Mouse (Mus musculus) liver, embryonic 15.5 days (tissue): ENCODE data around the gene Ccdc180. TPM values are rescaled to one million over a fixed set of nuclear protein-coding genes. Genes with fewer than 3 reads are reported as not detected.

Experiments used
- ATAC-seq: fragments of 200-750 bp; cut with Nextera tagmentation; 2 replicates; pipeline ENCODE4 v1.8.0; 2017; ENCODE audit warnings: moderate number of reproducible peaks, mild to moderate bottlenecking, moderate library complexity; ENCODE audit not compliant: insufficient read depth
- H3K27ac ChIP-seq: fragments of 300-500 bp; sonication (generic); replicated peaks from 2 replicates; pipeline ENCODE4 v1.5.1; 2015; ENCODE audit warnings: mild to moderate bottlenecking, inconsistent platforms
- H3K27me3 ChIP-seq: fragments of 300-500 bp; sonication (generic); 2 replicates; pipeline ENCODE4 v1.6.1; 2015; ENCODE audit warnings: mild to moderate bottlenecking, inconsistent platforms
- H3K36me3 ChIP-seq: fragments of 300-500 bp; sonication (generic); replicated peaks from 2 replicates; pipeline ENCODE4 v1.6.1; 2015; ENCODE audit warnings: moderate library complexity, mild to moderate bottlenecking, inconsistent platforms
- H3K4me1 ChIP-seq: fragments of 300-500 bp; sonication (generic); replicated peaks from 2 replicates; pipeline ENCODE4 v1.6.1; 2015; ENCODE audit warnings: inconsistent platforms
- H3K4me2 ChIP-seq: fragments of 300-500 bp; sonication (generic); 2 replicates; pipeline ENCODE4 v1.6.1; 2015; ENCODE audit warnings: moderate library complexity, mild to moderate bottlenecking, inconsistent platforms
- H3K4me3 ChIP-seq: fragments of 300-500 bp; sonication (generic); replicated peaks from 2 replicates; pipeline ENCODE4 v1.5.1; 2015; ENCODE audit warnings: mild to moderate bottlenecking, inconsistent platforms
- H3K9ac ChIP-seq: fragments of 300-500 bp; sonication (generic); 2 replicates; pipeline ENCODE4 v1.6.1; 2015; ENCODE audit warnings: moderate library complexity, mild to moderate bottlenecking, inconsistent platforms
- H3K9me3 ChIP-seq: fragments of 300-500 bp; sonication (generic); replicated peaks from 2 replicates; pipeline ENCODE4 v1.6.1; 2016; ENCODE audit warnings: inconsistent platforms
- WGBS: fragments of 180-500 bp; shearing (Covaris S2); methylation state at CpG from one replicate; pipeline ENCODE4 v1.1.7; 2015; ENCODE audit warnings: mixed read lengths; ENCODE audit not compliant: insufficient replicate concordance; 5-methylcytosine and 5-hydroxymethylcytosine counted together
- polyA plus RNA-seq: library from polyadenylated mRNA; unstranded; fragments of >200 nt; fragmentation: Nextera tagmentation; extraction: Ambion mirVana; gene quantifications from 2 replicates; pipeline ENCODE4 v1.2.1, GENCODE M21; 2015

Ccdc180 gene
- polyA plus RNA-seq, 1 experiment from 2014 or later, result 0.07 TPM

DNA sequence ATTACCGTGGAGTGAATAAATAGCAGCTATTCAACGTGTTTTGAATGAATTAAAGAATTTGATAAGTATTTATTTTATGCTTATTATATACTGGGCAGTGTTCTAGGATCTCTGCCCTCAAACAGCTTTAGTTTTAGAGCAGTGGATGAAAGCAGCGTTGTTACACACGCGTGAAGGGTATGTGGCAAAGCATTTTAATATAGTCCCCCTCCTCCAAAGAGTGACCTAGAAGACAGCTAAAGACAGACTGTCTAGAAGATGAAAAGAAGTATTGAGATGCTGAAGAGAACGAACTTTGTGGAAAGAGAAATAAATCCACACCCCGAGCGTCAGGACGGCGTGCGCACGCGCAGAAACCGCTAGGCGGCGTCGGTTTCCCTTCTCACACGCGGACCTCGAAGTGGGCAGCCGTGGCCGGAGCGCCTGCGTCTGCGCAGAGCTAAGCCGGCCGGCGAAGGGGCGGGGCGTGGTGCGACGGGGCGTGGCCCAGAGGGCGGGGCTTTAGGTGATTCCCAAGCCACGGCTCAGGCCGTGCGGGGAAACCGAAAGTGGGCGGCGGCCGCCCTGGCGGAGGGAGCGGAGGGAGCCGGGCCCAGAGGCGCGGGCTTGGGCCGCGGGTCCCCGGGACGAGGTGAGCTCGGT, 81.8 kb downstream of the Ccdc180 start:
- no peaks in the 10 kb centered on the region for H3K36me3 ChIP-seq
- peak; percentile 97 for ATAC-seq
- H3K4me3 ChIP-seq, result peak overlapping the region; percentile 86
- peak overlapping the region; percentile 59 for H3K27ac ChIP-seq
- H3K27me3 ChIP-seq, result peaks cover 51% of the 10 kb centered on the region
- H3K9ac ChIP-seq, result peak overlapping the region; percentile 76
- H3K4me2 ChIP-seq, result peak overlapping the region; percentile 99
- no peaks in the 10 kb centered on the region for H3K9me3 ChIP-seq
- peaks cover 29% of the 10 kb centered on the region for H3K4me1 ChIP-seq
- WGBS, result 2% methylated on average over 51 of the region's 51 CpGs

DNA sequence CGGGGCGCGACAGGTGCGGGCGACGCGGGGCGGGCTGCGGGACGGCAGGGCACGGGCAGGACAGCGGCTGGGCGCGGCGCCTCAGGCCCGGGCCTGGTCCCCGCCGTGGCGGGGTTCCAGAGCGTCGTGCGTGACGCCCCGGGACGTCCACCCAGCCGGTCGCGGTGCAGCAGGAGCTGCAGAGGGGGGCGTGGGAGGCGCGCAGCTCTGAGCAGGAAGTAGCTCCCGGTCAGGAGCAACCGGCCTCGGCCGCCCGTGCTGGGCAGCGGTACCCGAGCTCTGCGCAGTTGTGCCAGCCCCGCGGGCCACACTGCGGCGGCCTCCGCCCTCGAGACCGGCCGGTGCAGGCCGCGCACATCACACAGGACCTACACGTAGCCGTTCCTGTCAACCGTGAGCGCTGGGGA, 82.3 kb downstream of the Ccdc180 start:
- H3K4me1 ChIP-seq, result peaks cover 28% of the 10 kb centered on the region
- peaks cover 49% of the 10 kb centered on the region for H3K27me3 ChIP-seq
- peak overlapping the region; percentile 86 for H3K4me3 ChIP-seq
- H3K4me2 ChIP-seq, result peak overlapping the region; percentile 99
- peak; percentile 70 for ATAC-seq
- no peaks in the 10 kb centered on the region for H3K9me3 ChIP-seq
- under 1% methylated on average over 53 of the region's 53 CpGs for WGBS
- peak overlapping the region; percentile 59 for H3K27ac ChIP-seq
- H3K9ac ChIP-seq, result peak overlapping the region; percentile 76
- no peaks in the 10 kb centered on the region for H3K36me3 ChIP-seq

DNA sequence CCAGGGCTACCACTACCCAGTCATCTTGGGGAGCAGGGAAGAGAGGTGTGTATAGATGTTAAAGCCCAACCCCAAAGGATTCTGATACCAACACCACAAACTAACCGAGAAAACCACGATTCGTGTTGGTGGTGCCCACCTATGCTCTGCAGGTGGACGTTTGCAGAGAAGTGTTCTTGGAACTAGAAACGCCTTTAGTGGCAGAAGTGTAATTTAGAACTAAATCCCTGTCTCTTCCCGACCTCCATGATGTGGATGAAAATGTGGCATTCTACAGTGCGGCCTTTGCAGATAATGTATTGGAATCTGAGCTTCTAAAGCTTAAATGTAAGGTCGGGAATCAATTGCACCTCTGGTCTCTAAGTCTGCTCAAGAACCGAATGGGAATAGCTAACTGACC, 82.8 kb downstream of the Ccdc180 start:
- no peak for ATAC-seq
- WGBS, result 31% methylated on average over 9 of the region's 9 CpGs
- Histone ChIP-seq H3K4me1 (peaks cover 24% of the 10 kb centered on the region), H3K27ac (0 out of 2 replicates have a peak overlapping the region, but pooled peaks have one; percentile 59), H3K4me2 (peak overlapping the region; percentile 99), H3K36me3 (no peaks in the 10 kb centered on the region), H3K9me3 (no peaks in the 10 kb centered on the region), H3K27me3 (peaks cover 46% of the 10 kb centered on the region), H3K4me3 (peak overlapping the region; percentile 86), H3K9ac (peak overlapping the region; percentile 76)

GRCm38 (mm10) chr4:45976931-45977667, 87.0 kb downstream of the Ccdc180 start:
- Histone ChIP-seq H3K4me2 (no peak overlapping the region), H3K4me3 (no peak overlapping the region), H3K27me3 (peaks cover 34% of the 10 kb centered on the region), H3K9me3 (no peaks in the 10 kb centered on the region), H3K9ac (no peak overlapping the region), H3K4me1 (peaks cover 15% of the 10 kb centered on the region), H3K27ac (no peak overlapping the region), H3K36me3 (no peaks in the 10 kb centered on the region)
- no peak for ATAC-seq
- 62% methylated on average over 6 of the region's 6 CpGs for WGBS

- 26% methylated on average over 2 of the region's 2 CpGs for WGBS
- no peak overlapping the region for H3K27ac ChIP-seq
- no peak for ATAC-seq
These were observed 89.8 kb downstream of the Ccdc180 start for GRCm38 (mm10) chr4:45979916-45980315.

GRCm38 (mm10) chr4:45981054-45981453, 91.0 kb downstream of the Ccdc180 start:
- Histone ChIP-seq H3K36me3 (no peaks in the 10 kb centered on the region), H3K9ac (no peak overlapping the region), H3K4me2 (no peak overlapping the region), H3K9me3 (no peaks in the 10 kb centered on the region), H3K27ac (no peak overlapping the region), H3K27me3 (no peaks in the 10 kb centered on the region), H3K4me3 (no peak overlapping the region), H3K4me1 (no peaks in the 10 kb centered on the region; the same call in none of the 2 replicates)
- no peak for ATAC-seq

More at GRCm38 (mm10) chr4:45979916-45980315, 89.8 kb downstream of the Ccdc180 start:
- Histone ChIP-seq H3K4me1 (no peaks in the 10 kb centered on the region; the same call in none of the 2 replicates), H3K4me3 (no peak overlapping the region), H3K4me2 (no peak overlapping the region), H3K27me3 (peaks cover 7% of the 10 kb centered on the region; the same call in 1 of the 2 replicates), H3K36me3 (no peaks in the 10 kb centered on the region), H3K9me3 (no peaks in the 10 kb centered on the region), H3K9ac (no peak overlapping the region)

- Histone ChIP-seq H3K4me1 (no peaks in the 10 kb centered on the region), H3K4me2 (no peak overlapping the region), H3K9ac (no peak overlapping the region), H3K36me3 (0 out of 2 replicates have a peak, but pooled peaks cover 3% of the 10 kb centered on the region), H3K4me3 (no peak overlapping the region), H3K27me3 (no peaks in the 10 kb centered on the region), H3K27ac (no peak overlapping the region), H3K9me3 (no peaks in the 10 kb centered on the region)
- WGBS, result 43% methylated on average over 6 of the region's 6 CpGs
- ATAC-seq, result no peak
These were observed 100.5 kb downstream of the Ccdc180 start for GRCm38 (mm10) chr4:45990427-45991135.

DNA sequence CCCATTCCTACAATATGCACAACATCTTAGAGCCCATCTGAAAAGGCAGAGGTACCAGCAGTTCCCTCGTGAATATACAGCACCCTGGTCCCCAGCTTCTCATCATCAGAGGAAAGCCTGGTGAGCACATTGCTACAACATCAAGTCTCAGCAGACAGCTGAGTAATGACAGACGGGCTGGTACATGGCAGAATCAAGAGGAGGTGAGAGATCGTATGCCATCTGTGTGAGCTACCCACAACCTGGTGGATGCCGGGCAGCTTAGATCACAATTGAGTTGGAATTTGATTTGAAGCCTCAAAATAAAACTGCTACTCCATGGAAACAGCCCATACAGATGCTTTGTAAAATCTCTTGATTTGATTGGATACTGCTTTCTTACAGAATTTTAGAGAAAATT, 108.4 kb downstream of the Ccdc180 start:
- Histone ChIP-seq H3K4me3 (no peak overlapping the region), H3K27me3 (no peaks in the 10 kb centered on the region), H3K36me3 (peaks cover 2% of the 10 kb centered on the region; the same call in 1 of the 2 replicates), H3K4me1 (no peaks in the 10 kb centered on the region), H3K4me2 (no peak overlapping the region), H3K9me3 (no peaks in the 10 kb centered on the region), H3K27ac (no peak overlapping the region), H3K9ac (no peak overlapping the region)
- no peak for ATAC-seq
- 66% methylated on average over 4 of the region's 4 CpGs for WGBS

Other genes with a start within 250 kb of the Ccdc180 start
- 84.6 and 101 TPM in 2 replicates for gene Aldh1b1, start 91.3 kb upstream of the Ccdc180 start, polyA plus RNA-seq
- not detected in 2 replicates for gene Igfbpl1, start 63.4 kb upstream of the Ccdc180 start, polyA plus RNA-seq
- 5.9 and 7.2 TPM in 2 replicates for gene Stra6l, start 41.6 kb upstream of the Ccdc180 start, polyA plus RNA-seq
- 10.0 and 10.6 TPM in 2 replicates for gene Tdrd7, start 75.0 kb downstream of the Ccdc180 start, polyA plus RNA-seq
- 48.5 and 49.7 TPM in 2 replicates for gene Tmod1, start 148.6 kb downstream of the Ccdc180 start, polyA plus RNA-seq
- gene Ncbp1, start 248.3 kb downstream of the Ccdc180 start, polyA plus RNA-seq, result 35.2 and 36.7 TPM in 2 replicates
- 8.8 and 10.0 TPM in 2 replicates for gene Tstd2, start 248.4 kb downstream of the Ccdc180 start, polyA plus RNA-seq